Mouse (Mus musculus) heart, embryonic 15.5 days (tissue): ENCODE measurements around the gene Ippk. TPM values are rescaled to one million over a fixed set of nuclear protein-coding genes. Genes with fewer than 3 reads are reported as not detected.

Source experiments
- ATAC-seq: fragments of 200-750 bp; cut with Nextera tagmentation; replicated peaks from 2 replicates; pipeline ENCODE4 v1.8.0; 2017; ENCODE audit warnings: low read depth, moderate TSS enrichment; ENCODE audit not compliant: insufficient number of reproducible peaks, insufficient read depth, low FRiP score
- H3K27ac ChIP-seq: fragments of 300-500 bp; sonication (generic); 2 replicates; pipeline ENCODE4 v1.5.1; 2015; ENCODE audit warnings: mild to moderate bottlenecking, inconsistent platforms
- H3K27me3 ChIP-seq: fragments of 300-500 bp; sonication (generic); 2 replicates; pipeline ENCODE4 v1.6.1; 2015; ENCODE audit warnings: inconsistent platforms
- H3K36me3 ChIP-seq: fragments of 300-500 bp; sonication (generic); 2 replicates; pipeline ENCODE4 v1.6.1; 2015; ENCODE audit warnings: mild to moderate bottlenecking, inconsistent platforms
- H3K4me1 ChIP-seq: fragments of 300-500 bp; sonication (generic); replicated peaks from 2 replicates; pipeline ENCODE4 v1.6.1; 2015; ENCODE audit warnings: inconsistent platforms
- H3K4me2 ChIP-seq: fragments of 300-500 bp; sonication (generic); 2 replicates; pipeline ENCODE4 v1.6.1; 2015; ENCODE audit warnings: inconsistent platforms, mild to moderate bottlenecking, moderate library complexity
- H3K4me3 ChIP-seq: fragments of 300-500 bp; sonication (generic); 2 replicates; pipeline ENCODE4 v1.5.1; 2015; ENCODE audit warnings: mild to moderate bottlenecking, inconsistent platforms
- H3K9ac ChIP-seq: fragments of 300-500 bp; sonication (generic); 2 replicates; pipeline ENCODE4 v1.6.1; 2015; ENCODE audit warnings: mild to moderate bottlenecking, inconsistent platforms
- H3K9me3 ChIP-seq: fragments of 300-500 bp; sonication (generic); replicated peaks from 2 replicates; pipeline ENCODE4 v1.6.1; 2016; ENCODE audit warnings: inconsistent platforms
- WGBS: fragments of 180-500 bp; shearing (Covaris S2); methylation state at CpG from one replicate; pipeline ENCODE4 v1.1.7; 2015; ENCODE audit warnings: mixed read lengths; 5-methylcytosine and 5-hydroxymethylcytosine counted together
- polyA plus RNA-seq: library from polyadenylated mRNA; unstranded; fragments of >200 nt; fragmentation: Nextera tagmentation; extraction: Ambion mirVana; gene quantifications from 2 replicates; pipeline ENCODE4 v1.2.1, GENCODE M21; 2015

The Ippk gene
- polyA plus RNA-seq, 1 experiment from 2014 or later = 10.0 TPM

- Histone ChIP-seq H3K36me3 (peaks cover 4% of the 10 kb centered on the region; the same call in 1 of the 2 replicates), H3K4me3 (no peak overlapping the region), H3K4me1 (0 out of 2 replicates have a peak, but pooled peaks cover 4% of the 10 kb centered on the region), H3K9ac (no peak overlapping the region), H3K27ac (no peak overlapping the region), H3K9me3 (no peaks in the 10 kb centered on the region), H3K4me2 (no peak overlapping the region), H3K27me3 (no peaks in the 10 kb centered on the region)
- ATAC-seq = no peak
- WGBS = 80% methylated on average over 1 of the region's 1 CpGs
These were observed 27.5 kb upstream of the Ippk start for GRCm38 (mm10) chr13:49393579-49393978.

GRCm38 (mm10) chr13:49394886-49395447 is 26.1 kb upstream of the Ippk start:
- H3K9me3 ChIP-seq = no peaks in the 10 kb centered on the region
- no peak overlapping the region for H3K27ac ChIP-seq
- WGBS = 82% methylated on average over 3 of the region's 3 CpGs
- H3K27me3 ChIP-seq = no peaks in the 10 kb centered on the region
- H3K36me3 ChIP-seq = no peaks in the 10 kb centered on the region
- H3K9ac ChIP-seq = no peak overlapping the region
- no peak overlapping the region for H3K4me2 ChIP-seq
- no peak overlapping the region for H3K4me3 ChIP-seq
- ATAC-seq = no peak
- H3K4me1 ChIP-seq = 0 out of 2 replicates have a peak, but pooled peaks cover 4% of the 10 kb centered on the region

DNA sequence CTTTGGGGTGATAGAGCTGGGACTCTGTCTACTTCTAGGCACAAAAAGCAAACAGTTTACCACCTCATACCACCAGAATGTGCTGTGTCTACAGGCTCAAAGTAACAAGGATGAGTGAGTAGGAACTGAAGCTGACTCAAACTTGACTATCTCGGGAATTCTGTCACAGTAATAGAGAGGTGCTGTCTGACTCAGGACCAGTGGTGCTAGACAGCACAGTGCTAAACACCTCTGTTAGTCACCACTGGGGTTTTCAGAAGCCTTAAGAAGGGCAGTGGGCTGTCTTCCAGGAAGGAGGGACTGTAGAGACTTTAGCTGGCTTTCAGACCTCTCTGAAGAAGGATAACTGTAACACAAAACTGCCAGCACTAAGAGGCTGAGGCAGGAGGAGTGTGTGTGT is 24.3 kb upstream of the Ippk start:
- 40% methylated on average over 1 of the region's 1 CpGs for WGBS
- Histone ChIP-seq H3K4me2 (no peak overlapping the region), H3K27me3 (no peaks in the 10 kb centered on the region), H3K4me1 (0 out of 2 replicates have a peak, but pooled peaks cover 4% of the 10 kb centered on the region), H3K4me3 (no peak overlapping the region), H3K36me3 (no peaks in the 10 kb centered on the region), H3K9me3 (no peaks in the 10 kb centered on the region), H3K27ac (no peak overlapping the region), H3K9ac (no peak overlapping the region)
- no peak for ATAC-seq

DNA sequence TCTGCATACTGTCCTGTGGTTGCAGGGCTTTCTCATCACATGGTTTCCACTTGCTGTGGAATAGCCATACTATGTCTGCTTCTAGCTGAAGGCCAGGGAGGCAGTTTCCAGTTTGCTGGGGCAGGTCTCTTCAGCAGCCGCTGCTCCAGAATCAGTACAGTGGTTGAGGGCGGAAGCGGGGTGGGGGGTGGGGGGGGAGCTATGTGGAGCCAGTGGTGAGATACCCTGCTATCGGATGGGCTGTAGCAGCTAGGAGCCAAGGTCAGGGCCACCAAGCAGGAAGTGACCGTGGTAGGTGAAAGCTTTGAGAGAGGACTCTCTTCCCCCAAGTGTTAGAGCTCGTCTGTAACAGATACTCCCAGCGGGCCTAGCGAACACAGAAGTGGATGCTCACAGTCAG is 22.9 kb upstream of the Ippk start:
- ATAC-seq = no peak
- H3K4me3 ChIP-seq = no peak overlapping the region
- H3K9ac ChIP-seq = no peak overlapping the region
- no peak overlapping the region for H3K4me2 ChIP-seq
- WGBS = 66% methylated on average over 8 of the region's 8 CpGs
- no peaks in the 10 kb centered on the region for H3K9me3 ChIP-seq
- no peaks in the 10 kb centered on the region for H3K36me3 ChIP-seq
- H3K4me1 ChIP-seq = 0 out of 2 replicates have a peak, but pooled peaks cover 4% of the 10 kb centered on the region
- H3K27ac ChIP-seq = no peak overlapping the region
- H3K27me3 ChIP-seq = no peaks in the 10 kb centered on the region

DNA sequence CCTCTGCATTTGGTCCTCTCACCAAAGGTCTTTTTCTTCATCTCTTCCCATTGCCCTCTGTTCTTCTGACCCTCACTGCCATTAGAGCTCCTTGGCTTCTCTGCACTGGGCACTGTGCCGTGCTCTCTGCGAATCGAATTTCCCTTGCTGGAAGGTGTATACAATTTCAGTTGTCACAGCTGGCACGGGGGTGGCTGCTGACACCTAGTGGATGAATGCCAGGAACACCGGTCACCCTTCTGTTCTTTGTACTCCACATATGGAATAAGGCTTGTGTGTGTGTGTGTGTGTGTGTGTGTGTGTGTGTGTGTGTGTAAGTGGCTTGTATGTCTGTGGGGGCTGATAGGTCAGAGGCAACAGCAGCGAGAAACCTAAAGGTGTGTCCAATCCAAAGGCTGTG is 20.9 kb upstream of the Ippk start:
- ATAC-seq = peak; percentile 62; the same call in 1 of the 2 replicates
- WGBS = 32% methylated on average over 6 of the region's 6 CpGs
- H3K9ac ChIP-seq = no peak overlapping the region

DNA sequence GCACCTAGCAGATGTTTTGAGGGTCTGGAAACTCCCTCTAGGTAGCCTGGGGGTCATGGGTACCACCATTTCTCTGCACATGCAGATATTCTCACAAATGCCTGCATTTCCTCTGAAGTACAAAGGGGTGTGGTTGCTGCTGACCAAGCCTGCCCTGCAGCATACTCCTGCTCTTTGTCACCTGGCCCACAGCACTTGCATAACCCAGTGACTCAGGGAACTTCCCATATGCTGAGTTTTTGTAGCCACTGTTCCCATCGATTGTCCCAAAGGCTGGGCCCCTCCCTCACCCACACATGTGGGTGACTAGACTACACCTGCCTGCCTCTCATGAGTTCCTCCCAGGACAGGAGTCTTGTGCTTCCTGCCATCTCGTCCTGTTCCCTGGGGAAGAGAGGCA is 18.4 kb upstream of the Ippk start:
- Histone ChIP-seq H3K9me3 (no peaks in the 10 kb centered on the region), H3K9ac (no peak overlapping the region), H3K36me3 (no peaks in the 10 kb centered on the region), H3K4me2 (no peak overlapping the region), H3K4me1 (no peaks in the 10 kb centered on the region), H3K27ac (no peak overlapping the region), H3K4me3 (no peak overlapping the region), H3K27me3 (no peaks in the 10 kb centered on the region)
- ATAC-seq = no peak
- WGBS = 71% methylated on average over 2 of the region's 2 CpGs

More for the DNA sequence above, 20.9 kb upstream of the Ippk start:
- no peak overlapping the region for H3K27ac ChIP-seq
- H3K36me3 ChIP-seq = no peaks in the 10 kb centered on the region
- no peaks in the 10 kb centered on the region for H3K27me3 ChIP-seq
- no peaks in the 10 kb centered on the region for H3K9me3 ChIP-seq
- 0 out of 2 replicates have a peak, but pooled peaks cover 4% of the 10 kb centered on the region for H3K4me1 ChIP-seq
- H3K4me2 ChIP-seq = no peak overlapping the region
- H3K4me3 ChIP-seq = no peak overlapping the region

DNA sequence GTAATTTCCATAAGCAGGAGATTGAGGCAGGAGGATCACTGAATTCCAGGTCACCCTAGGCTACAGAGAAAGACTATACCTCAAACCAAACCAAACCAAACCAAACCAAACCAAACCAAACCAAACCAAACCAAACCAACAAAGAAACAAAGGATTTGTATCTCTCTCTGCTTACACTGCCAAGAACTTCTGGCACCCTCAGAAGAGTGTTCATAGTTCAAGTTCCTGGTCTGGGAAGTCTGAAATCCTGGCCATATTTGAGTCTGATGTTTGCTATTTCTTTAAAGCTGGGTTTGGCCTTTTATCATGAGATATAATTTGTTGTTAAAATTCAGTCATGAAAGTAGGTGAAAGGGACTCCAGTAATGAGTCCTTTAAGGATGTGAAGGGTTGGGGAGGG is 13.3 kb upstream of the Ippk start:
- H3K4me3 ChIP-seq = no peak overlapping the region
- H3K9ac ChIP-seq = no peak overlapping the region
- H3K9me3 ChIP-seq = no peaks in the 10 kb centered on the region
- no peaks in the 10 kb centered on the region for H3K36me3 ChIP-seq
- no peaks in the 10 kb centered on the region for H3K4me1 ChIP-seq
- H3K4me2 ChIP-seq = no peak overlapping the region
- ATAC-seq = no peak
- H3K27me3 ChIP-seq = no peaks in the 10 kb centered on the region
- no peak overlapping the region for H3K27ac ChIP-seq

GRCm38 (mm10) chr13:49421606-49421917 is 513 bp downstream of the Ippk start:
- no peaks in the 10 kb centered on the region for H3K36me3 ChIP-seq
- peak overlapping the region; percentile 94 for H3K4me2 ChIP-seq
- no peaks in the 10 kb centered on the region for H3K9me3 ChIP-seq
- under 1% methylated on average over 15 of the region's 15 CpGs for WGBS
- H3K27ac ChIP-seq = peak overlapping the region; percentile 80
- peak; percentile 15 for ATAC-seq
- H3K9ac ChIP-seq = peak overlapping the region; percentile 85
- H3K27me3 ChIP-seq = peaks cover 4% of the 10 kb centered on the region
- H3K4me3 ChIP-seq = peak overlapping the region; percentile 96
- H3K4me1 ChIP-seq = peaks cover 23% of the 10 kb centered on the region

GRCm38 (mm10) chr13:49421959-49422358 is 910 bp downstream of the Ippk start:
- peak overlapping the region; percentile 96 for H3K4me3 ChIP-seq
- 21% methylated on average over 4 of the region's 4 CpGs for WGBS
- no peaks in the 10 kb centered on the region for H3K9me3 ChIP-seq
- no peak for ATAC-seq
- peak overlapping the region; percentile 94 for H3K4me2 ChIP-seq
- peaks cover 23% of the 10 kb centered on the region for H3K4me1 ChIP-seq
- no peaks in the 10 kb centered on the region for H3K36me3 ChIP-seq
- H3K9ac ChIP-seq = peak overlapping the region; percentile 85
- no peaks in the 10 kb centered on the region for H3K27me3 ChIP-seq
- no peak overlapping the region for H3K27ac ChIP-seq

- WGBS = 85% methylated on average over 3 of the region's 3 CpGs
- no peak for ATAC-seq
- H3K36me3 ChIP-seq = no peaks in the 10 kb centered on the region
- no peak overlapping the region for H3K27ac ChIP-seq
- H3K4me1 ChIP-seq = peaks cover 27% of the 10 kb centered on the region
- no peak overlapping the region for H3K9ac ChIP-seq
- H3K4me2 ChIP-seq = no peak overlapping the region
- H3K27me3 ChIP-seq = no peaks in the 10 kb centered on the region
- H3K9me3 ChIP-seq = no peaks in the 10 kb centered on the region
- no peak overlapping the region for H3K4me3 ChIP-seq
These were observed 5.7 kb downstream of the Ippk start for GRCm38 (mm10) chr13:49426736-49427135.

DNA sequence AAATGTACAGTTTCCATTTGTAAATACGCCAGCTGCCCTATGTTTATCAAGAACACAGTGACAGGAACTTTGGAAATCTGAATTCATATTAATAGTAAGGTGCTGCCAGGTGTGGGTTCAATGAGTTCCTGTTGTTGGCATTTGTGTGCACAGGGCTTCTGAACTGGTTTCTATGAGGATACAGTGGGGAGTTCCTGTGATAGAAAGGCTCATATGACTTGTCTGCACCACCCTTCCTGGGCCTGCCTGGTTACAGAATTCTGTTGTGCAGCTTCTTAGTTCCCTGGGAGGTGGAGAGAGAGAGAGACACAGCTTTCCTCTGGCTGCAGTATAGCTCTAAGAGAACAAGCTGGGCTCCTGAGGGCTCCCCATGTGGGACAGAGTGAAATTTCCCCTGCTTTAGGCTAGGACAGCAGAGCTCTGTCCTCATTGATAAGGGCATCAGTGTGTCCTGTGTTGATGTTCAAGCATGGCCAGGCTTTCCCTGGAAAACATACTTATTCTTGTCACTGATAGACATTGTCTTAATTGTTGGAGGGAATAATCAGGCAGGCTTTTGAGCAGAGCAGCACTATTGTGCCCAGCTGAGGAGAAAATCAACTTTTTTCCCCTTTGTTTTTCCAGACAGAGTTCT is 7.1 kb downstream of the Ippk start:
- H3K4me3 ChIP-seq = no peak overlapping the region
- no peaks in the 10 kb centered on the region for H3K27me3 ChIP-seq
- 80% methylated on average over 1 of the region's 1 CpGs for WGBS
- peaks cover 14% of the 10 kb centered on the region for H3K4me1 ChIP-seq
- ATAC-seq = no peak
- no peak overlapping the region for H3K4me2 ChIP-seq
- H3K9ac ChIP-seq = no peak overlapping the region
- H3K27ac ChIP-seq = no peak overlapping the region
- H3K9me3 ChIP-seq = no peaks in the 10 kb centered on the region
- H3K36me3 ChIP-seq = peaks cover 3% of the 10 kb centered on the region; the same call in 1 of the 2 replicates

DNA sequence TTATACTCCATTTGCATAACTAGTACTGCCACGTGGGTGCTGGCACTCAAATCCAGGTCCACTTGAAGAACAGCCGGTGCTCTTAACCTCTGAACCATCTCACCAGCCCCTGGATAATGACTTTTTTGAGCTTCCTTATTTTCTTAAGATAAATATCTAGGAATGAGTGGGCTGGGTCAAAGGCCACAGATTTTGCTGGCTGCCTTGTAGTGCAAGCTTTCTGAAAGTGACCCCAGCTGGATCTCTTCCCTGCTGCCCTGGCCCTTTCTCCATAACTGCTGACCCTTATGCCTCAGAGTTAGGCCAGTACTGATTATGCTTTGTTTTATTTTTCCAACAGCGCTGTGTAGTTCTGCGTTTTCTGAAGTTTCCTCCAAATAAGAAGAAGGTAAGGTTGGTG is 9.5 kb downstream of the Ippk start:
- 50% methylated on average over 4 of the region's 4 CpGs for WGBS
- H3K4me3 ChIP-seq = no peak overlapping the region
- no peaks in the 10 kb centered on the region for H3K27me3 ChIP-seq
- H3K9ac ChIP-seq = no peak overlapping the region
- H3K4me1 ChIP-seq = peaks cover 11% of the 10 kb centered on the region
- no peak overlapping the region for H3K4me2 ChIP-seq
- ATAC-seq = no peak
- H3K9me3 ChIP-seq = no peaks in the 10 kb centered on the region
- peaks cover 3% of the 10 kb centered on the region; the same call in 1 of the 2 replicates for H3K36me3 ChIP-seq
- H3K27ac ChIP-seq = no peak overlapping the region
